Mouse (Mus musculus) C2C12 (cell line): Measurements from ENCODE around the gene Afg3l1.

ENCODE experiments used
- CTCF ChIP-seq: IDR thresholded peaks from one replicate; pipeline ENCODE4 v1.5.1; 2011; ENCODE audit not compliant: control insufficient read depth, insufficient read depth, insufficient read length
- USF1 ChIP-seq: IDR thresholded peaks from one replicate; pipeline ENCODE4 v1.6.1; 2011; ENCODE audit warnings: low read depth, mild to moderate bottlenecking, control low read depth, moderate library complexity

- TF ChIP-seq CTCF, result no peak
- no peak for TF ChIP-seq USF1
Measured at GRCm38 (mm10) chr8:123467476-123467875, 10.2 kb upstream of the Afg3l1 start.
